Mouse (Mus musculus) frontal cortex, postnatal 14 days (tissue): Measurements from ENCODE around the gene Cd6.

ENCODE experiments used
- DNase-seq, 2 experiments: peaks; one replicate each; pipeline ENCODE4 v3.0.0; 2022; ENCODE audit warnings: low spot score in 2 of 2

Cd6 gene

GRCm38 (mm10) chr19:10763381-10764031 is 66.4 kb downstream of the Cd6 start:
- DNase-seq = no peak

GRCm38 (mm10) chr19:10762468-10762867 is 67.4 kb downstream of the Cd6 start:
- DNase-seq = no peak

GRCm38 (mm10) chr19:10761794-10762415 is 68.0 kb downstream of the Cd6 start:
- DNase-seq = no peak

DNA sequence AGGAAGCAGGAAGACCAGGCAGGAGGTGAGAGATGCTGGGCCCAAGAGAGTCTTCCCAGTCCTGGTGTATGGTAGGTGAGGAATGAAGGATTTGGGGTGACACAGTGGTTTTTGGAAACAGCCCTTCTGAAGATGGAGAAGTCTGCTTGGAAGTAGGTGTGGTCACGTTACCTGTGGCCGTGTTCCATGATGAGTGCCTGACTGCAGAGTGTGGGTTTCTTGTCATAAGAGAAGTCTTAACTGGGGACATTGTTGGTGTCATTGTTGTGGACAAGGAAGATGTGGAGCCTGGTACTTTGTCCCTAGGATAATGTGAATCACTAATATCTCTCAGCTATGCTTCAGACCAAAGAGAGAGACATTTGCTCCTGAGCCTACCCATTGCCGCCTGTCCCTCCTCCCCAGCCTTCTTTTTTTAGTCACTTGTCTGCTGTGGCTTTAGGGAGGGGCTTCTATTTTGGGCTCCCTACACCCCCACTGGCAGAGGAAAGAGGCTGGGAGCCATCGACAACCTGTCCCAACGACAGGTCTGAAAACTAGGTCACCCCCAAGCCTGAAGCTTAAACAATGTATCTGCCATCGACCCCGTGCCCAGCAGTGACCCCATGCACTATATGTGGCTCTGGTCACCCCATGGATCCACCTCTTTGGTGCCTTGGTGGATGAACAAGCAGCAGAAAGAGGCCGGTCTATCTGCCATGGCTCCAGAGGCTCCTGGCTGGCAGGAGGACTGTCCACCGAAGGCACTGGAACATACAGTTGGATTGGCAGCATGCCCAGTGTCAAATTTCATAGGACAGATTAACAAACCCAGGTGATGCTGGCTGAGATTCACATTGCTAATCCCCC is 69.7 kb downstream of the Cd6 start:
- DNase-seq = no peak

GRCm38 (mm10) chr19:10759525-10759924 is 70.3 kb downstream of the Cd6 start:
- DNase-seq = no peak

GRCm38 (mm10) chr19:10758708-10759107 is 71.2 kb downstream of the Cd6 start:
- no peak for DNase-seq

DNA sequence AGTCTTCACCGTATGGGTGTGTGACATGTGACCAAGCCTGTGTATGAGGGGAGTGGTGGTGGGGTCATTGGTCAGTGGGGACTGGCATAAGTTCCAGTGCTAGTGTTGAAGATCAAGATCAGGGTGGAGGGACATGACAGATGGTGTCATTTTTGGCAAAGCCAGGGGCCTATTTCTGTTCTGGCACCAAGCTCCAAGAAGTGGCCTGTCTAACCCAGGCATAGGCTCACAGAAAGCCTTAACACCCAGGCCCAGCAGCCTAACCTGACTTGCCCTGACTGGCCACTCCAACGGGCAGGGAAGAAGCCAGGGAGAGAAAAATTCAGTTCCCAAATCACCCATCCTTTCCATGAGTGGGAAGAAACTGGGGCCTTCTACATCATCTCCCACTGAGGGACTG is 72.3 kb downstream of the Cd6 start:
- no peak for DNase-seq

DNA sequence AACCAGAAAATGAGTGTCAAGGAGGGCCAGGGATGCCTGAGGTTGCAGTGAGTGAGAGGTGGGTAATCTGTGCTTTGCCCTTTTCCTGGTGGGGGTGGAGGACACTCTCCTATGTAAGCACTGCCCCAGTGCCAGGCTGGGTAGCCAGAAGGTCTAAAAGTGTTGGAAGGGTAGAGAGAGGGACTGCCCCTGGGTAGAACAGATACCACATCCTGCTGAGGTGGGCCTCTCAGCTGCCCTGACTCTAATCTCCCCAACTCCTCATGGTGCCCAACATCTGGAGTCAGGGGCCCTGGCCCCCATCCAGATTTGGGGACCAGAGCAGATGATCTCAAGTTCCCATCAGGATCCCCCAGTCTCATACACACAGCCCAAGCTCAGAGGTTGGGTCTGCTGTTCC is 72.7 kb downstream of the Cd6 start:
- DNase-seq = no peak

GRCm38 (mm10) chr19:10752646-10753045 is 77.2 kb downstream of the Cd6 start:
- DNase-seq = no peak

- no peak for DNase-seq
These were observed 77.8 kb downstream of the Cd6 start for GRCm38 (mm10) chr19:10752106-10752505.

DNA sequence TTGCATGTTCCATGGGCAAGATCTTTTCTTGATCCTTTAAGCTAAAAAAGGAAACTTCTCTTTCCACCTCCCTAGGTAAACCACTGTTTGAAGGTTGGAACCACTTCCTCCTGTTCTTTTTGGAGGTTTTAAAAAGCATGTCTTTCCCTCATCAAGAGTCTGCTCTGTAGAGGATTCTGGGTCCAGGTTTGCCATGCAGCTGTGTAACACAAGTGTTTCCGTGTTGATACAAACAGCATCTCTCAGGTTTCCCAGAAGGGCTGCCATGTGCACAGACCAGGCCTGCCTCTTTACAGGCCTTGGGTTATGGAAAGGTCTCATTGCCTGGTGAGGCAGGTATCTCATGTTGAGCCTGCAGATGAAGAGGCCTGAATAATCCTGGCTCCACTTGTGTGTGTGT is 78.3 kb downstream of the Cd6 start:
- no peak for DNase-seq

GRCm38 (mm10) chr19:10750161-10750560 is 79.7 kb downstream of the Cd6 start:
- DNase-seq = no peak

DNA sequence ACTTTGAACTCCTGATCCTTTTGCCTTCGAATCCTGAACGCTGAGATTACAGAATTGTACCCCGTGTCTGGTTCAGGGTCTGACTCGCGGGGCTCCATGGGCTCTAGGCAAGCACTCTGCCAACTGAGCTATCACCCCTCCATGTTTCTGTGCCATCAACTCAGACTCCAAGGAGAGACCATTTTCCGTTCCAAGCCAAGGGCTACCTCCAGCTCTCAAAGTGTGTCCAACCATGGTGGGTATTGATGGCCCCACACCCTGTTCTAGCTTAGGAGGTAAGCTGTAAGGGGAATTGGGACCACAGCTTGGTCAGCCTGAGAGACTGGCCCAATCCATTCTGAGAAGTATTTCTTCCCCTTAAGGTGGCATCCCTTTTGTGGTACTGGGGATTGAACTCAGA is 80.6 kb downstream of the Cd6 start:
- no peak for DNase-seq

GRCm38 (mm10) chr19:10748401-10749102 is 81.3 kb downstream of the Cd6 start:
- no peak for DNase-seq

DNA sequence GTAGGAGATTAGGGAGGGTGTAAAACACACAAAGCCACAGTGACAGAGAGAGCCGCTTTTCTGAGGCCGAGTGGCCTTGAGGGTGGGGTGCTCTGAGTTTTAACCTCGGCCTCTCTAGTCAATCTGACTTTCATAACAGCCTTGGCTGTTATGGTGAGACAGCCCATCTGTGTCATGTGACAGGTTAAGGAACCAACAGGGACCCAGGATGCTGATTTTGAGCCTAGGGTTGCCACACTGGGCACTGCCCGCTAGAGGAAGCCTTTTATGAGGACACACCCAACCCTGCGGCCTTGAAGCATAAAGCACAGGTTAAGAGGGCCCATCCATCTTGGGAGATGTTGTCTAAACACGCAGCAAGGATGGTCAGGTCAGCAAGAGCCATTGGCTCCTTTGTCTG is 82.1 kb downstream of the Cd6 start:
- DNase-seq = no peak

DNA sequence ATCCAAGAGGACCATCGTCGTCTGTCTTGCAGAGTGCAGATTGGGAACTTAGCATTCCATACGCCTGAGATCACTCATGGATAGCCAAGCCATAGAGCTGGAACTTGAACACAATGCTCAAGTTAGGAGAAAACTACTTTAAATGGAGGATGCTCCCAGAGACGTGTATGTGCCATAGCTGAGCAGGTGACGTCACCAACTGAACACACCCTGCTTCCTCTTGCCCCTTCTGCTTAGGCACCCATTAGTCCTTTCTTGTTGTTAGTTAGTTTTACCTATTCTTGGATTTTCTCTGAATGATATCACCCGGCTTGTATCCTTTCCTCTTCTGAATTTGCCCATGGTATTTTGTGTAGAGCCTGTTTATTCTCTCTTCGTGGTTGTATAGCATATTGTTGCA is 82.7 kb downstream of the Cd6 start:
- no peak for DNase-seq

DNA sequence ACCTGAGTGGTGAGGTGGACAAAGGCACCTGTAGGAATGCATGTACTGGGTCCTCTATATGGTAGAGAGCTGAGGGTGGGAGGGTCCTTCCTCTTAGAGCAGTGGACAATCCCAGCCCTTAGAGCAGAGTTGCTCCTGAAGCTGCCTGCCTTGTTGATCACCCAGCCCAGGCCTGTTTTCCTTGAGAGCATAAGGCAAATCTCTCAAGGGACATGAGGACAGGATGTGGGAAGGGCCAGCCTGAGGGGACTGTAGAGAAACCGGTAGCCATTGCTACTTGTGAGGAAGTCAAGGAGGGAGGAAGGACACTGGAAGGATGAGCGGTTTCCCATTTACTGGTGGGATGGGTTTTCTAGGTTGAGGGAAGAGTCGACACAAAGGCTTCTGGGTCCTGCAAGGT is 87.3 kb downstream of the Cd6 start:
- no peak for DNase-seq

DNA sequence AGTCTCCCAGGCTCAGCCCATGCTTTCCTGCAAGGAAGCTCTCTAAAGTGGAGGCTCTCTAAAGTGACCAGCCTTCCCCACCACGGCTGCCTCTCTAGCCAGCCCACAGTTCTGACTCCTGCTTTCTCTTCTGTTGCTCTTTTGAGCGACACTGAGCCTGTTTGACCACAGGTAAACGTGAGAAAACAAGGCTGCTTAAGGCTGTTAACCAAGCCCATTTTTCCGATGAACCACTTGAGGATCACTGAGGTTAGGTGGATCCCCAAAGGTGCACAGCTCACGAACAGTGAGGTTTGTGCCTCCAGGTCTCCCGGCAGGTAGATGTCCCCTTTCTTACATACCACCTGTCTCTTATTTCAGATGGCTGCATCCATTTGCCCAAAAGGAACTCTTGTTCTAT is 87.7 kb downstream of the Cd6 start:
- DNase-seq = no peak

GRCm38 (mm10) chr19:10740641-10741440 is 89.0 kb downstream of the Cd6 start:
- DNase-seq = no peak

DNA sequence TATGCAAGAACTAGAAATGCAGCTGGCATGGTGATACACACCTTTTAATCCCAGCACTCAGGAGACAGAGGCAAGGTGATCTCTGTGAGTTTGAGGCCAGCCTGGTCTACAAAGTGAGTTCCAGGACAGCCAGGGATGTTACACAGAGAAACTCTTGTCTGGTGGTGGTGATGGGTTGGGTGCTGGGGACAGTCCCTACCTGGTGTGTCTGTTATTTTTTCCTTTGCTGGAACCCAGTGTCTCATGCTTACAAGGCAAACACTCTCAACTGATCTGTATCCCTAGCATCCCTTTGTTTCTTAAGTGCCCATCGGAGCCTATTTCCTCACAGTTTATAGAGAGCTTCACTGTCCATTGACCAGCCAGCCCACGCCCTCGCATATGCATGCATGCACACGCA is 89.9 kb downstream of the Cd6 start:
- no peak for DNase-seq
